Mouse (Mus musculus) brain, adult 2 months (tissue): Measurements from ENCODE around the gene Rora.

Experiments
- DNase-seq: peaks from one replicate; pipeline ENCODE4 v3.0.0; 2011; ENCODE audit warnings: low read depth, low spot score

Rora gene

DNA sequence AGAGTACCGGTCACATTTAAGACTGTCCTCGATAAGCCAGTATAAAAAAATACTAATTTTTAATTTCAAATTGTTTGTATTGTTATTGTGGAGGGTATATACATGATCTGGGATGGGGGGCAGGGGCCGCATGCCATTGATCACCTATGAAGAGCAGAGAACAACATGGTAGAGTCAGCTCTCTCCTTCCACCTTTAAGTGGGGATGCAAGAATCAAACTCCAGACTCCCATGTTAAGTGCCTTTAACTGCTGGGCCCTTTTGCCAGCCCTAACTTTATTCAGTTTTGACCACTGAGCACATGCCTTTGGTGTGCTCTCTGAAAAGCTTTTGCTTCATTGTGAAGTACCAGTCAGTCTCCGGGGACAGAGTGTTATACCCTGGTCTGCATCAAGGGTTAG lies 650.4 kb downstream of the Rora start:
- no peak for DNase-seq

DNA sequence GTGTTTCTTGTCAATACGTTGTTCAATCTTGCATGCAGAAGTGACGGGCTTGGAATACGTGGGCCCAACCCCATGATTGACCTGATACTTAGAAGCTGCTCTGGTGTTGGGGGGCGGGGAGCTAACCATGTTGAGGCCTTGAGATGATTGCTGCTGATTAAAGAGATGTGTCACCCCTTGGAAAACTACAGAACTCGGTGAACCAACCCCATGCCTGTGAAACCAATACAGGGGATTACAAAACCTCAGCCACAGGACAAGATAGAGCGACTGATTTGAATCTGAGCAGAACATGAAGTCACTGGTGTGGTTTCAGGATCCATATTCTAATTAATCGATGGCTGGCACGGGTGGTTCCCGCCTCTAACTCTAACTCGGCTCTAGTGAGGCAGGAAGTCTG lies 650.9 kb downstream of the Rora start:
- DNase-seq, result no peak

DNA sequence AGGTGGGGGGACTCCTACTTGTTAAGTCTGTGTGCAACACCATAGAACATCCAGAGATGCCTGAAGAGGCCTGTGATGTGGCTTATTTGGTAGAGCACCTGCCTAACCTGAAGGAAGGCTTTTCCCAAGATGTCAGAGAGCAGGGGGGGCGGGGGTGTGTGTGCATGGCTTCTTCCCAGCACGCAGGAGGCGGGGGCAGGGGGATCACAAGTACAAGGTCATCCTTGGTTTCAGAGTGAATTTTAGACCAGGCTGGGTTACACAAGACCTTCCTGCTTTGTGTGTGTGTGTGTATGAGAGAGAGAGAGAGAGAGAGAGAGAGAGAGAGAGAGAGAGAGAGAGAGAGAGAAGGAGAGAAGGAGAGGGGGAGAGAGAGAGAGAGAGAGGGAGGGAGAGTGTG lies 651.4 kb downstream of the Rora start:
- no peak for DNase-seq

DNA sequence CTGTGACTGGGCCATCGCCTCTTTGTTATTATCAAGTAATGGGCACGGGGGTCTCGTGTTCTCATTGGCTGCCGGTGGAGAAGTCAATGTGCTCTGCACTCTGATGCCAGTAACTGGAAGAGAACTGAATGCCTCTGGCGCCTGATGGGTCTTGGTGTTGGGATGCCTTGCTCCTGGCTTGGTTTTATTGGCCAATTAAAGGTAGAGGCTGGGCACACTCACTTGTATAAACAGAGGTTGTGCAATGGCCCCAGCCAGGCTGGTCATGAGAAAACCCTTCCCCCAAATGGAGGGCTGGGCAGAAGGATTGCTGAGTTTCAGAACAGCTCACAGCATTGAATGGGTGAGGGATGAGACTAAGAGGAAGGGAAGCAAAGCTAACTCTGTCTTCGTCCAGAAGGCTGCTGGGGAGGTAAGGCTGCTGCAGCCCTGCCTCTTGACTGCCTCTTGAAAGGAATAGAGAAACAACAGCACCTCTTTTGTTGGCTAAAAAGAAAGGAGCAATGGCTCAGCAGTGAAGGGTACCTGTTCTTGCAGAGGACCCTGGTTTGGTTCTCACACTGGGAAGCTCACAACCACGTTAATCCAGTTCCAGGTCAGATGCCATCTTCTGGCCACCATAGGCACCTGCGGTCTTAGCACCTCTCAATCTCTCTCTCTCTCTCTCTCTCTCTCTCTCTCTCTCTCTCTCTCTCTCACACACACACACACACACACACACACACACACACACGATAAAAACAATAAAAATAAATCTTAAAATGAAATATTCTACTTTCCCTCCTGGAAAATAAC lies 653.3 kb downstream of the Rora start:
- no peak for DNase-seq

DNA sequence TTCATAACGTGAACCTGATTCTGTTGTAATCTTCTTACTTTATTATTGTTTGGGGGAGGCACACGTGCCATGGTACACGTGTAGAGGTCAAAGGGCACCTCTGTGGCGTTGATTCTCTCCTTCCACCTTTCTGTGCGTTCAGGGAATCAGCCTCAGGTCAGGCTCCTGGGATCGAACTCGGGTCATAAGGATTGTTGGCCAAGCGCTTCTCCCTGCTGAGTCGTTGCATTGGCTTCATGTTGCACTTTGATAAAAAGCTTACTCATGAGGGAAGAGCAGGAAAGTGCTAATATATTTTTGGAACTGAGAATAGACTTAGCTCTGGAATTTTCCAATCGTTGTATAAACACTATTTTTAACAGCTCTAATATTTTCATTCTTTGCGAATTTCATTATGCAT lies 654.4 kb downstream of the Rora start:
- no peak for DNase-seq

DNA sequence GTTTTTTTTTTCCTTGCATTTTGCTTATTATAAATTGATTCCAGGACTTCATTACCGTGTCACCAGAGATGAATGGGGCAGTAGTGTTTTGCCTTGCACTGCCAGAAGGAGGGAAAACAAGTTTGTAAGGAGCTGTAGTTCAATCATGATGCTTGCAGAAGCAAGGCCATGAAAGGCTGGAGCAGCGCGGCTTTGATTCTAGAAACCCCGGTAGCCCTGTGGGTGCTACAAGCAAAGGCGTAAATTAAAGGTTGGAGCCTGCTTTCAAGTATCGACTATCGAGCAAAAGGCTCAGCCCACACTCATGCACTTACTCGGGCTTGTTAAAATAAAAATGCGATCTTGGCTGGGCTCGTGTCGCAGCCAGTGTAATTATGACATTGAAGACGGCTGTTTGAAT lies 656.9 kb downstream of the Rora start:
- DNase-seq, result peak; percentile 31

DNA sequence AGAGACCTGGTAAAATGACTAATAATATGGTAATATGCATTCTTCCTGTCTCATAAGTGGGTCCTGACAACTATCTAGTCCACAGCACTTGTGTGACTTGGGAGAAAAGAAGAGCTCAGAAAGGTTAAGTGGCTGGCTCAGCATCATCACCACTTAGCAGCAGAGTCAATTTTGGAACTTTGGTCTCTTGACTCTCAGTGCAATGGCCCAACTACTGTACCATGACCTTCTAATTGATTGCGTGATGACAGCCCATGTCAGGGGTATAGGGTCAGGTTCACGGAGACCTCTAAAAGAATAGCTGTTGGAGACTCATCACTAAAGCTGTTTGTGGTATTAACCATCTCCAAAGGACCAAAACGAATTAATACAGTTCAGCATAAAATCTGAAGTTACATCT lies 659.7 kb downstream of the Rora start:
- no peak for DNase-seq

DNA sequence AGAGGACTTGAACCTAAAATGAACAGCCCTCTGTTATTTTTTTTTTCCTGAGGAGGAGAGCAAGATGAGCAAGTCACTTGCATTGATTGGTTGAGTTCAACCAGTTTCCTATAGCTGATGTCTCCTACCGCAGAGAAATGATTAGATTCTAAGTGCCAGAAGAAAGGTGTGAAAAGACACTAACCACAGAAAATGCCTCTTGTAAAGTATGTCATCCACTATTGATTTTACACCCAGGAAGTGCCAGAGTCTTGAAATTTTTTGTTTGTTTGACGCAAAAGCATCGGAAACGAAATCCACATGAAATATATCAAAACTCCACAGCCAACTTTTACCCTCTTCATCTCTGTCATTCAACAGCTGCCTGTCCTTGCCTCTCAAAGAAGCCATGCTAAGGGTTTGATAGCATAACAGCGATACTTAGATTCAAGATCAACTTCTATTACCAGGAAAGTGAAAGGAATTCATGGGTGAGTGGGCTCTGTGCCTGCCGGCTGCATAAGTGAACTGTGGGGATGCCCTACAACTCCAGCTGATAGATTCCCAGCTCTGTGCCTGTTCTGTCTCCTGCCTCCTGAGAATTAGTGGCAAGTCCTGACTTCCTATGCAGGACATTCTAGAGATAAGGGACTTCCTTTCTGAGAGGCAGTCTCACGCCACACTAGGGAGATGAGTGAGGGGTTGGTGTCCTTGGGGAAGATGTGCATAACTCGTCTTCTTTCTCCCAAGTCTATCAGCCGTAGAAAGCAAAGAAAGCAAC lies 661.0 kb downstream of the Rora start:
- DNase-seq, result no peak

DNA sequence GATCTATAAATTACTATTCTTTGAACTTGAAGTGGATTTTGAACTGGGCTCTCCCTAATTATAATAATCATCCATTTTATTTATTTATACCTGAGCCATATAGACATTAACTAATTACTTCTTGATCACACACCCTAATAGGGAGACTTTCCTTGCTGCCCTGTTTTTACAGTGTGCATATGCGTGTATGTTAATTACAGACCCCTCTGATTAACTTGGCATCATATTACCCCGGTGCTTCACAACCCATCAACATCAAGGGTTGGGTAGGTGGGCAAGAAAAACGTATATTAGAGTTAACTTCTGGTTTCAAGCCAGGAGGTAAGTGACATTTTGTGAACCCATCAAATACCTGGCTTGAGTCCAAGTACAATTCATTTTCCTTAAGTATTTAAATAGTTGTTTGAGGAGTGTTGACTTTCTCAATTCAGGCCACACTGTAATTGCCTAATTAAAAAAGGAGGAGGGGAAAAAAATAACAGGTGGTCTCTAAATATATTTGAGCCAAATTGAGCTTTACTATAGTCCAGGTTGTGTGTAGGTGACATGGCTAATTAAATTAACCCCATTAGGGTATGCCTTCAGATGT lies 664.0 kb downstream of the Rora start:
- no peak for DNase-seq

DNA sequence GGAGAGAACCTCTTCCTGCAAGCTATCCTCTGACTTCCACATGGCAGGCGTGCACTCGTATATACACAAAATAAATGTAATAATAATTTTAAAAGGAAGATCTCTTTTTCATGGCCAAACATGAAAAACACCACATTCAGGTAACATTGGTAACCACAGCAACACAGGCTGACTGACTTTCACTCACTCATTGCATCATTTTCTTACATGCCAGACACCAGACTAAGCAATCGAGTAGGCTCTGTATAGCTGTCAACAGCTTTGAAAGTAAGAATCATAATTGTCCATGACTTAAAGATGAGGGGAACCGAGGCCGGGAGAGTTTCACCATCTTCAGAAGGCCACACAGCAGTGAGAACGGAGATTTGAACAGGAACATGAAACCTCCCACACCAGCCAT lies 665.8 kb downstream of the Rora start:
- no peak for DNase-seq

DNA sequence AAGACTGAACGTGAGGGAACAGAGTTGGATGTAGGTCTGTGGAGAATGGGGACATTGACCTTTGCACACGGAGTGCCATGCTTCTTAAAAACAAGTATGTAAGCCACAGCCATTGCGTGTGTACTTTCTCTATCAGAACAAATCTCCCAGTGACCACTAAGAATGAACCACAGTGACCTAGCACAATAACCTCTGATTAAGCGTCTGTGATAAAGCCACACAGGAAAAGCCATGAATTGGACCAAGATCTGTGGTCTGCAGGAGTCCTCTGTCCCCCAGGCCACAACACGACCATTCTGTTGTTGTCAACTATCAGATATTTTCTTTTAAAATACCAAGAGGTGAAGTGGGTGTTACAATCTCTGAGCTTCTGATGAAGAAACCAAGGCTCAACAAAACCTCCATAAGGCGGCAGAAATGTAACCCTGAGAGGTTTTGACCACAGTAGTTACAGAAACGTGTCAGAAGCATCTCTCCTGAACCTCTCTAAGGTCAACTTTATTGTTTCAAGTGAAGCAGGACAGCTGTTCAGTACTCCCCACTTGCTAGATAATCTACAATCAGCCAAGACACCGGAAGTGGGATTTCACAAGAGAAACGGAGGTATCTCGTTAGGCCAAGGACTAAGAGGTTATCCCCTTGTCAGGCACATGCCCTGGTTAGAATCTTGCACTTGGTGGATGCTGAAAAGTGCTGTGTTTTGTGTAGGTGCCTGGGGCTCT lies 666.5 kb downstream of the Rora start:
- no peak for DNase-seq

DNA sequence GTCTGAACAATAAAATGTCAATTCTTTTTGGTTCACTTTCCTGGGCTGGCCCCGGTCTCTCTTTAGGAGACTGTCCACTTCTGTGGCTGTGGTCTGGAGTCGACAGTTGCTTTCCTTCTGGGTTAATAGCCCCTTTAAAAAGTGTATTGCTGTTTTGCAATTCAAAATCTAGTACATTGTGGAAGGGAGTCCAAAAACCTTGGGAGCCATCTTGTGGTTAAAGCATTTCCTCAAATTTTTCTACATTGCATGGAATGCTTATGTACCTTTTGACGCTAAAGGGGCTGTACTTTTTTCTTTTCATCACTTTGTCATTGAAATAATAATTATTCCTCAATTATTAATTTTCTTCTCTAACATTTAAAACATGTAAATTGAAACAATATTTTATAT lies 667.0 kb downstream of the Rora start:
- no peak for DNase-seq

DNA sequence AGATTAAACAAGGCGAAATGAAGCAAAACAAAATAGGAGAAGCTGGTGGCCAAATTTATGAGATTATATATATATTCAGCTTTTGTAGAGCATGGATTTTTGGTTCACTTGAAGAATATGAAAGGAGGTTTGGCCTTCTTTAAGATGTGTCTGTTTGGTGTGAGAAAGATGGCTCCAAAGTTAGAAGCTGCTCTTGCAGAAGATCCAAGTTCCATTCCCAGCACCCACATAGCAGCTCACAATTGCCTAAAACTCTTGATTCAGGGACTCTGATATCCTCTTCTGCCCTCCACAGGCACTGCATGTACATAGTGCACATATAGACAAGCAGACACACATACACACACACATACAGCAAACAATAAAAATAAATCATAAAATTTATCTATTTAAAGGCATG lies 668.4 kb downstream of the Rora start:
- DNase-seq, result peak; percentile 48

DNA sequence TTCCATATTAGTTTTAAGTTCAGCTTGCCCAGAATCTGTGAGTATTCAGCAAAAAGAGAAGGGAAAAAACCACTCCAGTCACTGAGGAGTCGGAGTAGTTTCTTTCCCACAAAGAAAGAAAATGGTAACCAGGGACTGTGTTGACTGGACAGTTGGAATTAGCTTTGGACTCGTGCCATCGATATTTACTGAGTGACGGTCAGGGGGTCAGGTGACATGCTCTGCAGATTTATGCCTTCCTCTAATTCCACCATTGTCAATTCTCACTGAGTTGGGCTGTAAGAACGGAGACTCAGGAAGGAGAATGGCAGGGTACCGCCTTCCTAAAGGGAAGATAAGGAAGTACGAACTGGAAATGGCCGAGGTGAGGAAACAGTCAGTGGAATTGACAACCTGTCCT lies 670.2 kb downstream of the Rora start:
- no peak for DNase-seq

DNA sequence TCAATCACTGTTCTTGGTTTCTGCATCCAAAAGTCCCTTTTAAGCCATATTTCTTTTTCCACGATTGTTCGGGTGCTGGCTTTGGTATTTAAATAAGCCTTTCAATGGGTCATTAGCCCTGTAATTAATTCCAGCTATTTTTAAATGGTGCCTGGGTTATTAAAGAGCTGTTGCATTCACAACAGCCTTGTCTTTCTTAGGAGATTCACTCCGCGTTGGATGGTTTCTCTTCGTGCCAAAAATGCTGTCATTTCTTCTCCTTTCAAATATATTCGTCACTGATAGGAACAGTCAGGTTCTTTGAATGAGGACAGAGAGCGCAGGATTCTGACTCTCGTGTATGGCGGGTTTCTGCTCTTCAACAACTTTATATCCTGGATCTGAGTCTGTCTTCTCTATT lies 673.5 kb downstream of the Rora start:
- no peak for DNase-seq

DNA sequence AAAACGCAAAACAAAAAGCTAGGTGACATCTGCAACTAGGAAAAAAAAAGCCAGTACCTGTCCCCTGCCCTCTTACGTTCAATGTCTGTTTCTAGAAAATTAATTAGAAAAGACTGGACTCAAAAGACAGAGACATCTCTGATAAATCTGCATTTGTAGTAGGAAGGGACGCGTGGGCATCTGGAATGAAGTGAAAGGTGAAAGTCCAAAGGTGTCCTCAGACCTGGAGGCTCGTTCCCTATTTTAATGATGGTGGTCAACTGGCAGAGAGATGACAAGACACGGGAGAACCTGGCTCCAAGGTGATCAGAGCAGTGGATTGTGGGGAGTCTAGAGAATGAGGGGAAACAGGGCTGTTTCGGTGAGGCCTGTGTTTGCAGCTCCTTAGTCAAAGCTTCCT lies 674.0 kb downstream of the Rora start:
- DNase-seq, result no peak

DNA sequence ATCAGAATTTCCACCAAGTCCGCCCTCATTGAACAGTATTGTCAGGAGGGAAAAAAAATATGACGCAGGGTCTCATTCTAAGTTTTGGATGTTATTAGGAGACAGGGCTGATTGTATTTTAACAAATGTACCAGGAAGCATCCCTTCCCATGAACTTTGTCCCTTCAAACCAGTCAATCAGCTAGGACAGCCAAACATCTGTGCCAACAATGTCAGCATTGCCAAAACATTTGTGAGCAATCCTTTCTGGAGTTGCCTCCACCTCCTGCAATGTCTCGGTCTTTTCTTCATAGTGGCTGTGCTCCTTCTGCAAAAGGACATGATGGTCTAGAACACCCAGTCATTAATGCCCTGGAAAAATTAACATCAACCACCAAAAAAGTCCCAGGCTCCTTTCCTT lies 678.2 kb downstream of the Rora start:
- DNase-seq, result no peak

DNA sequence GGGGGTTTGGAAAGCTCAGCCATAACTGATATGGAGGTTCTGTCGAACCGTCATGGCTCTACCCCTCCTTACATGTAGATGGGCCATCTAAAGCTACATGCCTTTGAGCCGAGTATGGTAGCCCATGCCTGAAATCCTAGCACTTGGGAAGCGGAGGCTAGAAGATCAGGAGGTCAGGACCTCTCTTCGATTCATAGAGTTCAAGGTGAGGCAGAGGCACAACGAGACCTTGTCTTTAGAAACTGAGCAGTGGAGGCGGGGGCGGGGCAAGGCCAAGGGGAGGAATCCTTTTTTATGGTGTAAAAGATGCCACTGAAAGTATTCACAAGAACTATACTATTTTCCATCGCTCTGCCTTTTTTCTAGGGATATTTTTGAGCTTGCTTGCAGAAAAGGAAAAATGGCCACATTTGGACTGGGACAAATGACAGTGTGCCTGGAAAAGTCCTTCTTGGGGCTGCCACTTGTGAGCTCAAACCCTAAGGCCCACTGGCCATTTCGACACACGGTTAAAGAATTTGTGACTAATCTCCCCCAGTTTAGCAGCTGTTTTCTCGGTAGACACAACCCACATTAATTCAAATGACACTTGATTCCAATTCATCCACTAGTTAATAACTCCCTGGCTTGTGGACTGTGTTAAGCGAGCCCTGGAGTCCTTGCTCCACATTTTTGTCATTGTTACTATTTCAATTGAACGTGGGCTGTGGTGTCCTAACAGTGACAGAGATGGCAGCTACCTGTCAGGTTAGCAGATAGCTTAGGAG lies 679.4 kb downstream of the Rora start:
- DNase-seq, result no peak

DNA sequence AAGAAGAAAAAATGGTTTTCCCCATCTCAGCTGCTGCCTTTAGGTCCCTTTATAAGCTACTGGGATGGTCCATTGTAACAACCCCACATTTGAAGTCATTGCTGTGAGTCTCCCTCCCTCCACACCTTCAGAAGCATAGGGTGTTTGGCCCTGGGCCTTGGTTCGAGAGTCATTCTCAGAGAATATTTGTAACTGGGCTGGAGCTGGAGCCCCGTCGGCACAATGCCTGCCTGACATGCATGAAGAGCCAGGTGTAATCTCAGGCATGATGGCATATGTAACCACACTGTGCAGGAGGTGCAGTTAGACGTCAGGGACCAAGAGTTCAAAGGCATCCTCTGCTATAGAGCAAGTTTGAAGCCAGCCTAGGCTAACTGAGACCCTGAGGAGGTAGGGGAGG lies 680.1 kb downstream of the Rora start:
- DNase-seq, result no peak

DNA sequence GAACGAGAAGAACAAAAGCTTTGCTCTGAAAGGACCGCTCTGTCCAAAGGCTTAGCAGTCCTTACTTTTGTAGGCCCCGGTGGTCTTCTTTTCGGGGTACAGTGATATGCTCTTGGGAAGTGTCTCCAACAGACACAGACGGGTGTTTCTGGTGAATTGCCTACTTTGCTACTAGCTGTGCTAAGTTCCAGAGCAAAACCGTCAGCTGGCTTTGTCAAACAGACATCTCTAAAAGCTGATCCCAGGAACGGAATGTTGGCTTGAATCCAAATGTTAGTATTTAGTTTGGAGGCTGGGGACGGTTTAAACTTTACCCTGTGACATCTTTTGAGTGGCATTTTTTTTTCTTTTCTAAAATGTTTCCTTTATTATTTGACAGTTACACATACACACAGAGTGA lies 680.5 kb downstream of the Rora start:
- no peak for DNase-seq

DNA sequence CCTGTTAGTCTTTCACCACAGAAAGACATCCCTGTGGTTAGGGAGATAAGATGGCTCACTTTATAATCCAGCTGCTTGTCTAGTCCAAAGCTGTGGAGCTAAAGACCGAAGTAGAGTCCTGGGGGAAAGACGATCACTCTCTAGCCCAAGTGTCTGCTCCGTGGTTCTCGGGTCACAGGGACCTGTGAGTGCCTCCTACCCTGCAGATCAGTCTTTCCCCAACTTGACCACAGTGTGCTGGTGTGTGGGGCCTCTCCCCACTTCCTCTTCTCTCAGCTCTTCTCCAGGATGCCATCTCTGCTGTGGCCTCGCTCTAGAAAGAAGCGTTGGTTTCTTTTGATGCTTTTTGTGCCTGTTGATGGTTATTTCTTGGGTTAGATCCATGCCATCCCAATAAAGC lies 682.5 kb downstream of the Rora start:
- no peak for DNase-seq

DNA sequence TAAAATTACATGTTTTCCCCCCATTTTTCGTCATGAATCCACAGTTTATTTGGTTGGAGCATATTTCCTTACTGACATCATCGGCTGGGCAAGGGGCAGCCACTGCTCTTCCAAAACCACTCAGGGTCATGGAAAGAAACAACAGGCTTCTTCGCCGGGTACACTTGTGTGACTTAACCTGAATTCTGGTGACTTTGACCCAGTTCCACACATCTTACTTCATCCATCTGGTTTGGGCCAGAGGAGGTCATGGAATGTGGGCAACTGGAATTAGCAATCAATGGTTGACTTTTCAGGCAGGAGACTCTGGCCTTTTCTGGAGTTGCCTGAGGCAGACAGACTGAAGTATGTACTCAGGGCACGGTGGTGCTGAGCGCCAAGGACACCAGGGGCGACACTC lies 685.6 kb downstream of the Rora start:
- DNase-seq, result no peak
